Mouse (Mus musculus) yolk sac, embryonic 10.5 days (tissue): Measurements from ENCODE around the gene 1700016D06Rik.

Experiments used
- DNase-seq: peaks from one replicate; pipeline ENCODE4 v3.0.0-alpha.2; 2017; ENCODE audit warnings: low spot score

The 1700016D06Rik gene

GRCm38 (mm10) chr8:11701033-11701362 lies at the start of gene 1700016D06Rik:
TSS of gene 1700016D06Rik (minus strand) at chr8:11701063.
- DNase-seq = no peak

GRCm38 (mm10) chr8:11749472-11749871 lies 48.6 kb upstream of the 1700016D06Rik start:
- DNase-seq = peak; percentile 52

GRCm38 (mm10) chr8:11746850-11747600 lies 46.2 kb upstream of the 1700016D06Rik start:
- no peak for DNase-seq

GRCm38 (mm10) chr8:11743580-11743979 lies 42.7 kb upstream of the 1700016D06Rik start:
- no peak for DNase-seq

GRCm38 (mm10) chr8:11740857-11741256 lies 40.0 kb upstream of the 1700016D06Rik start:
- DNase-seq = peak; percentile 49

GRCm38 (mm10) chr8:11739082-11739481 lies 38.2 kb upstream of the 1700016D06Rik start:
- no peak for DNase-seq

- DNase-seq = no peak
These were observed 36.2 kb upstream of the 1700016D06Rik start for GRCm38 (mm10) chr8:11737096-11737495.

GRCm38 (mm10) chr8:11735672-11736235 lies 34.9 kb upstream of the 1700016D06Rik start:
- DNase-seq = peak; percentile 38

GRCm38 (mm10) chr8:11730271-11730940 lies 29.5 kb upstream of the 1700016D06Rik start:
- DNase-seq = no peak

GRCm38 (mm10) chr8:11728482-11729295 lies 27.8 kb upstream of the 1700016D06Rik start:
- DNase-seq = peak; percentile 72

- DNase-seq = peak; percentile 43
These were observed 27.0 kb upstream of the 1700016D06Rik start, which contains the start of gene Arhgef7 for GRCm38 (mm10) chr8:11727651-11728481. TSS of gene Arhgef7 (plus strand) at chr8:11727721.

- DNase-seq = no peak
These were observed 26.4 kb upstream of the 1700016D06Rik start for GRCm38 (mm10) chr8:11727273-11727650.

GRCm38 (mm10) chr8:11717194-11717593 lies 16.3 kb upstream of the 1700016D06Rik start:
- no peak for DNase-seq

- DNase-seq = no peak
These were observed 11.4 kb upstream of the 1700016D06Rik start for GRCm38 (mm10) chr8:11712244-11712643.

- DNase-seq = peak; percentile 63
These were observed 9.6 kb upstream of the 1700016D06Rik start for GRCm38 (mm10) chr8:11710415-11710814.

- DNase-seq = no peak
These were observed 8.7 kb upstream of the 1700016D06Rik start for GRCm38 (mm10) chr8:11709542-11709941.

- no peak for DNase-seq
These were observed 8.0 kb upstream of the 1700016D06Rik start for GRCm38 (mm10) chr8:11708815-11709214.

- DNase-seq = no peak
These were observed 6.8 kb upstream of the 1700016D06Rik start for GRCm38 (mm10) chr8:11707701-11708100.

- no peak for DNase-seq
These were observed 5.0 kb upstream of the 1700016D06Rik start for GRCm38 (mm10) chr8:11705818-11706217.

GRCm38 (mm10) chr8:11704716-11705420 lies 4.0 kb upstream of the 1700016D06Rik start:
- DNase-seq = no peak

- no peak for DNase-seq
These were observed 2.9 kb upstream of the 1700016D06Rik start for GRCm38 (mm10) chr8:11703789-11704188.
